Mouse (Mus musculus) spleen, adult 2 months (tissue): Measurements from ENCODE around the gene Fgfr2.

Experiments
- CTCF ChIP-seq: fragments of 200-500 bp; IDR thresholded peaks from 2 replicates; pipeline ENCODE4 v1.5.1; 2011; ENCODE audit warnings: mild to moderate bottlenecking, inconsistent platforms; ENCODE audit not compliant: insufficient read depth, insufficient read length, insufficient replicate concordance; ENCODE audit errors: extremely low read depth
- POLR2A ChIP-seq: fragments of 200-500 bp; IDR thresholded peaks from 2 replicates; pipeline ENCODE4 v1.6.1; 2011; ENCODE audit warnings: low read depth, low read length, inconsistent platforms

DNA sequence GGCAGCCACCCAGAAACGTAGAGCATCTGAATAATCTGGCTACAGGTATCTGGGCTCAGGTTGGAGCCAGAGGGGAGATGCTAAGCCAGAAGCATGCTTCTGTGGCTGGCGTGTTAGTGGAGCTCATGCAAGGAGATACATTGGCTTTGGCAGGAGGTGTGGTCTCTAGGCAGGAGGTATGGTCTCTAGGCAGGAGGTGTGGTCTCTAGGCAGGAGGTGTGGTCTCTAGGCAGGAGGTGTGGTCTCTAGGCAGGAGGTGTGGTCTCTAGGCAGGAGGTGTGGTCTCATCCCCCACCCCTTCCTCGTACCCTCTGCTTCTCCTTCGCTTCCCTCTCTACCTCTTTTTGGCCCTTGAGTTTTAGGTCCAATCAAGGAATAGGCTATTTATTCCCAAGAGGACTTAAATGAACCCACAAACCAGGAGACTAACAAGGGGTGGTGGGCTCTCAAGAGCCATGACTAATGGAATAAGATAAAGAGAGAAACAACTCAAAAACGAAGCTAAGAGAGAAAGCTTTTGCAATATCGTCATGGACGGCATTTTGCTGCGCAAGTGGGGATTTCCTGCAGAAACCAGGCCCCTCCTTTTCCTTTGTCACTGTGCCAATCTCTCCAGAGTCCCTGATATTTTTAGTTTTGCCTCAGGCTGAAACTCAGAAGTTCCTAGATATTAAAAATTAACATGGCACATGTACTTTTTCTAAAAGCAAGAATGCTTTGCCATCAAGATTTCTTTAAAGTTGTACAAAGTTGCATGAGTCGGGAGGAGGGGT is 775.7 kb downstream of the Fgfr2 start:
- no peak for TF ChIP-seq CTCF
- TF ChIP-seq POLR2A: no peak
